Mouse (Mus musculus): ENCODE results near the gene Rhbdd3.

Rhbdd3 gene

GRCm38 (mm10) chr11:5129035-5129480 lies 30.3 kb downstream of the Rhbdd3 start:
- no peak for DNase-seq (ENCODE audit: low spot score in 2 of 2)

- DNase-seq (ENCODE audit: low spot score in 2 of 2): no peak
These were observed 31.5 kb downstream of the Rhbdd3 start for GRCm38 (mm10) chr11:5130111-5130665.

- no peak for DNase-seq (ENCODE audit: low spot score in 2 of 2)
These were observed 34.0 kb downstream of the Rhbdd3 start for GRCm38 (mm10) chr11:5132751-5133150.

GRCm38 (mm10) chr11:5135914-5136313 lies 37.2 kb downstream of the Rhbdd3 start:
- DNase-seq (ENCODE audit: low spot score in 2 of 2): no peak

- no peak for DNase-seq (ENCODE audit: low spot score in 2 of 2)
These were observed 39.9 kb downstream of the Rhbdd3 start for GRCm38 (mm10) chr11:5138642-5139041.

- no peak for DNase-seq (ENCODE audit: low spot score in 2 of 2)
These were observed 40.6 kb downstream of the Rhbdd3 start for GRCm38 (mm10) chr11:5139372-5139771.

GRCm38 (mm10) chr11:5140619-5141018 lies 41.9 kb downstream of the Rhbdd3 start:
- no peak for DNase-seq (ENCODE audit: low spot score in 2 of 2)

GRCm38 (mm10) chr11:5141252-5141651 lies 42.5 kb downstream of the Rhbdd3 start:
- DNase-seq (ENCODE audit: low spot score in 2 of 2): no peak

GRCm38 (mm10) chr11:5141965-5142364 lies 43.2 kb downstream of the Rhbdd3 start:
- no peak for DNase-seq (ENCODE audit: low spot score in 2 of 2)

- DNase-seq (ENCODE audit: low spot score in 2 of 2): no peak
These were observed 46.9 kb downstream of the Rhbdd3 start for GRCm38 (mm10) chr11:5145600-5145999.

GRCm38 (mm10) chr11:5149249-5149648 lies 50.5 kb downstream of the Rhbdd3 start:
- DNase-seq (ENCODE audit: low spot score in 2 of 2): no peak

- DNase-seq (ENCODE audit: low spot score in 2 of 2): no peak
These were observed 51.2 kb downstream of the Rhbdd3 start for GRCm38 (mm10) chr11:5149955-5150354.

- DNase-seq (ENCODE audit: low spot score in 2 of 2): peak in 1 of 2 experiments; percentile 14
These were observed 51.9 kb downstream of the Rhbdd3 start for GRCm38 (mm10) chr11:5150416-5151246.

GRCm38 (mm10) chr11:5151247-5151630 lies 52.5 kb downstream of the Rhbdd3 start:
- DNase-seq (ENCODE audit: low spot score in 2 of 2): no peak

GRCm38 (mm10) chr11:5151680-5152337 lies 53.1 kb downstream of the Rhbdd3 start, which contains the start of gene Emid1:
Gene Emid1 (minus strand): TSS chr11:5152257.
- peak; percentile 25 to 63 for DNase-seq (ENCODE audit: low spot score in 2 of 2)

GRCm38 (mm10) chr11:5154961-5155805 lies 56.5 kb downstream of the Rhbdd3 start:
- no peak for DNase-seq (ENCODE audit: low spot score in 2 of 2)

All from thymus, postnatal 10 days (tissue).